Mouse (Mus musculus): ENCODE measurements around the gene Prdm16. TPM values are rescaled to one million over a fixed set of nuclear protein-coding genes. Genes with fewer than 3 reads are reported as not detected.

The Prdm16 gene
- polyA plus RNA-seq, 1 experiment from 2014 or later, result 2.2 TPM

DNA sequence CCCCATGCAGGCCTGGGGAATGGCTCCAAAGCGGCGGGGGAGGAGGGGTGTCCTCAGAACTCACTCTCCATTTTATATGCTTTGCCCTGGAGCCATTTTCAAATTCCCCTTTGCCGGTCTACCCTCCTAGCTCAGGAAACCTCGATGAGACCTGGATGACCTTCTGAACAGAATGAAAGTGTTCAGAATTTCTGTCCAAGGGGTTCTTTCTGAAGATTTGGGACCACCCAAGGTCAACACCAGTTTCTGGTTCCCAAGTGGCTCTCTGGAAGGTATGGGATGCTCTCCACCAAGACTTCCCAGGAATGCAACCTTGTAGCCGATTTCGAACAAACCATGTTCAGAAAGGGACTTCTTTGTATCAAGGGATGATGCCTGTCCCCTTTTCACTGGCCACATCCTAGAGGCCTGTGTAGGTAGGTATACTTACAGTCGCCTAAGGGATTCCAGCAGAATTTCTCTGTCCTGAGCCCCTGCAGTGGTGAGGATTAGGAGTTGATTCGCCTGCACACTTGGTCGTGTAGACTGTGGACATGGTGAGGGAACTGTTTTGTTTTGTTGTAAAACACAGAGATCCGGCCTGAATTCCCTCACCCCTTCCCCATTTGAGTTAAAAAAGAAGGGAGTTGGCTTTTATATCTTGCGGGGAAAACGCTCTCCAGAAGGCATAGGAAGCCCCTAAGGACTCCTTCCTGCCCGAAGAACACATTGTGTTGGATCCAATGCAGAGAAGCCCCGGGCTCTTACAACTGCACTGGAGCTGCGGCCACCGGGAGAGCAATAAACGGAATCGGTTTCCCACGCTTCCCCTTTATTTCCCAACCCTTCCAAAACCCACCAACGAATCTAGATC is 4.0 kb upstream of the Prdm16 start:
- 8% methylated on average over 20 of the region's 20 CpGs for WGBS (ENCODE audit: insufficient replicate concordance)
- Histone ChIP-seq H3K4me2 (ENCODE audit: low read depth, low read length) (no peak overlapping the region), H3K4me3 (ENCODE audit: low read depth, low read length) (no peak overlapping the region), H3K36me3 (replicated peaks; ENCODE audit: insufficient read depth, low read length) (no peaks in the 10 kb centered on the region), H3K9ac (replicated peaks) (no peak overlapping the region), H3K4me1 (ENCODE audit: insufficient read depth) (no peaks in the 10 kb centered on the region), H3K27me3 (ENCODE audit: insufficient read depth, low read length) (peaks cover 81% of the 10 kb centered on the region), H3K27ac (ENCODE audit: low read depth) (no peak overlapping the region), H3K9me3 (ENCODE audit: low read length) (no peaks in the 10 kb centered on the region)
- ATAC-seq (no peak), DNase-seq (no peak)
- TF ChIP-seq CTCF (IDR thresholded peaks at IDR 0.05; ENCODE audit: low read depth), result no peak
- no peak for TF ChIP-seq EP300 (IDR thresholded peaks at IDR 0.05; ENCODE audit: low read depth)

DNA sequence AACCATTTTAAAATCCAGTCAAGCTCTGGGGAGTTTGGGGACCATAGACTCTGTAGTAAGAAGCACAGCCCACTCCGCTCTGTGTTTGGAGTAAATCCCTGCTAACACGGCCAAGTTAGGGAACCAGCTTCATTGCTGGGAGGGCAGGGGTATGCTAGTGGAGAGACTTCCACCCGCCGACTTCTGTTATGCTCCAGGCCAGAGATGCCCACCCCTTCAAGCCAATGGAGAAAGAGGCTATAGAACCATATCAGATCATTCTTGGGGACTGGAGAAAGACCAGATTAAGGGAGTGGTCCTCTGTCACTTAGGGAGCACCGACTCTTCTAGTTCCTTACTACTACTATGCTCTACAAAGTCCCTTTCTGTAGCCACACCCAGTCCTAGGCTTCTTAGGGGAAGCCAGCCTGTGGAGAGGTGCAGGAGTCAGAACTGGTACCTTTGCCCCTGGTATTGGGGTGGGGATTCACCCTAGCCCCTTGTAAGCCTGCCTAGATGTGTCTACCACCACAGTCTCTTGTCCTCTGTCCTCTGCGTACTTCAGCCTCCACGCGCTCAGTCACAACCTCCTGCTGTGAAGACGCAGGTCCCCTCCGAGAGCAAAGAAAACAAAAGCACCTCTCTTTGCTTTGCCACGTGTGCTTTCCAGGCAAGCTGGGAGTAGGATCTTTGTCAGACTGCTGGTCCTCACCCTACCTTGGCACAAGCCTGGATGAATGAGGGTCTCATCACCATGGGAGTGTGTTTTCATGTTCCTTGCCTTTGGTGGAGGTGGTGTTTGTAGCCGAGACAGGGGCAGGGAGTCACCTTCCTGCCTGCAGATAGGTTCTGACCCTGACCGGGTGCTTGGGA is 3.1 kb upstream of the Prdm16 start:
- ATAC-seq, result no peak
- WGBS (ENCODE audit: insufficient replicate concordance), result 17% methylated on average over 13 of the region's 13 CpGs
- DNase-seq, result no peak
- no peaks in the 10 kb centered on the region for H3K36me3 ChIP-seq (replicated peaks; ENCODE audit: insufficient read depth, low read length)
- H3K4me1 ChIP-seq (ENCODE audit: insufficient read depth), result no peaks in the 10 kb centered on the region
- H3K9ac ChIP-seq (replicated peaks), result no peak overlapping the region
- no peaks in the 10 kb centered on the region for H3K9me3 ChIP-seq (ENCODE audit: low read length)
- H3K27me3 ChIP-seq (ENCODE audit: insufficient read depth, low read length), result peaks cover 89% of the 10 kb centered on the region
- TF ChIP-seq CTCF (IDR thresholded peaks at IDR 0.05; ENCODE audit: low read depth) (no peak), EP300 (IDR thresholded peaks at IDR 0.05; ENCODE audit: low read depth) (no peak)
- no peak overlapping the region for H3K4me2 ChIP-seq (ENCODE audit: low read depth, low read length)
- H3K27ac ChIP-seq (ENCODE audit: low read depth), result no peak overlapping the region
- H3K4me3 ChIP-seq (ENCODE audit: low read depth, low read length), result no peak overlapping the region

GRCm38 (mm10) chr4:154639126-154639525 is 2.5 kb upstream of the Prdm16 start:
- Histone ChIP-seq H3K4me1 (ENCODE audit: insufficient read depth) (no peaks in the 10 kb centered on the region), H3K4me3 (ENCODE audit: low read depth, low read length) (no peak overlapping the region), H3K9me3 (ENCODE audit: low read length) (no peaks in the 10 kb centered on the region), H3K36me3 (replicated peaks; ENCODE audit: insufficient read depth, low read length) (no peaks in the 10 kb centered on the region), H3K27me3 (ENCODE audit: insufficient read depth, low read length) (peaks cover 96% of the 10 kb centered on the region), H3K9ac (replicated peaks) (no peak overlapping the region), H3K4me2 (ENCODE audit: low read depth, low read length) (no peak overlapping the region), H3K27ac (ENCODE audit: low read depth) (no peak overlapping the region)
- DNase-seq (no peak), ATAC-seq (no peak)
- peak; percentile 32; the same call in 1 of the 2 replicates for TF ChIP-seq CTCF (IDR thresholded peaks at IDR 0.05; ENCODE audit: low read depth)
- no peak for TF ChIP-seq EP300 (IDR thresholded peaks at IDR 0.05; ENCODE audit: low read depth)
- WGBS (ENCODE audit: insufficient replicate concordance), result 9% methylated on average over 7 of the region's 7 CpGs

DNA sequence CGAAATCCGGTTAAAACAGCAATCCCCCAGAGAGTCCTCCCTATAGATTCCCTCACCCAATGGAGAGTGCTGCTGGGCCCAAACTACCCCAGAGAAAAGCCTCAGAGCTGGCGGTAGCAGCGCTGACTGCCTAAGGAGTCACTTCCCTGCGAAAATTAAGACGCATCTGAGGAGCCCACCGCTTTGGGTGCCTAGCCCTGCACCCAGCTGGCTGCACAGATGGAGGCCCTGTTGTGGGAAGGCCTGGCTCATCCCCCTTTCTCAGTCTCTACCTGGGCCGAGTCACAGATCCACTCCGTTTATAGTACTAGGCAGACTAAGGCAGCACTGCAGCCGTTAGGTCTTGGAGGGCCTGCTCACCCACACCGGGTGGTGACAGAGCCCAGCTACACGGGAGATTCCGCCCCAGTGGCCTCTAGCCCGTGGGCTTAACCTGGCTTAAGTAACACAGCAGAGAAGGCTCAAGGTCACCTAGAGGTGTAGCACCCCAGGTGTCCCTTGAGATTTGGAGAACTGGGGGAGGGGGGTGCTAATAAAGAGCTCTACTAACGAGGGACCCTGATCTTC is 1.7 kb upstream of the Prdm16 start:
- TF ChIP-seq CTCF (IDR thresholded peaks at IDR 0.05; ENCODE audit: low read depth) (no peak), EP300 (IDR thresholded peaks at IDR 0.05; ENCODE audit: low read depth) (no peak)
- no peaks in the 10 kb centered on the region for H3K36me3 ChIP-seq (replicated peaks; ENCODE audit: insufficient read depth, low read length)
- 27% methylated on average over 15 of the region's 15 CpGs for WGBS (ENCODE audit: insufficient replicate concordance)
- no peak overlapping the region for H3K27ac ChIP-seq (ENCODE audit: low read depth)
- H3K27me3 ChIP-seq (ENCODE audit: insufficient read depth, low read length), result peaks cover 97% of the 10 kb centered on the region
- no peak overlapping the region for H3K9ac ChIP-seq (replicated peaks)
- ATAC-seq (no peak), DNase-seq (no peak)
- no peak overlapping the region for H3K4me3 ChIP-seq (ENCODE audit: low read depth, low read length)
- H3K4me1 ChIP-seq (ENCODE audit: insufficient read depth), result peaks cover 2% of the 10 kb centered on the region; the same call in 1 of the 2 replicates
- no peaks in the 10 kb centered on the region for H3K9me3 ChIP-seq (ENCODE audit: low read length)
- H3K4me2 ChIP-seq (ENCODE audit: low read depth, low read length), result no peak overlapping the region

- H3K9ac ChIP-seq (replicated peaks), result no peak overlapping the region
- H3K4me3 ChIP-seq (ENCODE audit: low read depth, low read length), result peak overlapping the region; percentile 66
- H3K4me1 ChIP-seq (ENCODE audit: insufficient read depth), result peaks cover 4% of the 10 kb centered on the region; the same call in 1 of the 2 replicates
- DNase-seq (no peak), ATAC-seq (no peak)
- TF ChIP-seq EP300 (IDR thresholded peaks at IDR 0.05; ENCODE audit: low read depth), result no peak
- TF ChIP-seq CTCF (IDR thresholded peaks at IDR 0.05; ENCODE audit: low read depth), result no peak
- no peaks in the 10 kb centered on the region for H3K9me3 ChIP-seq (ENCODE audit: low read length)
- H3K36me3 ChIP-seq (replicated peaks; ENCODE audit: insufficient read depth, low read length), result no peaks in the 10 kb centered on the region
- WGBS (ENCODE audit: insufficient replicate concordance), result 4% methylated on average over 48 of the region's 73 CpGs
- peaks cover 92% of the 10 kb centered on the region for H3K27me3 ChIP-seq (ENCODE audit: insufficient read depth, low read length)
- peak overlapping the region; percentile 87 for H3K4me2 ChIP-seq (ENCODE audit: low read depth, low read length)
- no peak overlapping the region for H3K27ac ChIP-seq (ENCODE audit: low read depth)
These were observed 1.0 kb upstream of the Prdm16 start for GRCm38 (mm10) chr4:154637468-154638319.

All from liver, postnatal 0 days (tissue).